Mouse (Mus musculus) lung, adult 2 months (tissue): Measurements from ENCODE around the gene Tex19.2. TPM values are rescaled to one million over a fixed set of nuclear protein-coding genes. Genes with fewer than 3 reads are reported as not detected.
"Not testable (repeated sequence)": the region's sequence is repeated elsewhere in the genome, so short reads cannot be mapped to it uniquely, and the experiment has no call there.

Source experiments
- DNase-seq: peaks from one replicate; pipeline ENCODE4 v3.0.0; 2022
- H3K4me1 ChIP-seq: fragments of 200-500 bp; 2 replicates; pipeline ENCODE4 v1.6.1; 2011; ENCODE audit warnings: low read length; ENCODE audit not compliant: control insufficient read depth, insufficient read depth
- H3K4me3 ChIP-seq: fragments of 200-500 bp; replicated peaks from 2 replicates; pipeline ENCODE3; 2011; ENCODE audit warnings: low read depth, mild to moderate bottlenecking, control low read depth, low read length; ENCODE audit errors: extremely low read depth
- CTCF ChIP-seq: fragments of 200-500 bp; IDR thresholded peaks from 2 replicates; pipeline ENCODE4 v1.5.1; 2011; ENCODE audit warnings: mild to moderate bottlenecking, low read length, control low read depth; ENCODE audit not compliant: insufficient read depth
- POLR2A ChIP-seq: fragments of 200-500 bp; IDR thresholded peaks from 2 replicates; pipeline ENCODE4 v1.6.1; 2011; ENCODE audit warnings: low read depth, mild to moderate bottlenecking, control low read depth, low read length, borderline replicate concordance; ENCODE audit errors: extremely low read depth
- WGBS: fragments of 180-500 bp; shearing (Covaris S2); methylation state at CpG from one replicate; pipeline ENCODE4 v1.1.7; 2018; 5-methylcytosine and 5-hydroxymethylcytosine counted together
- polyA plus RNA-seq: library from polyadenylated mRNA; depleted of rRNA; stranded (reverse); fragments of >200 nt; gene quantifications from 2 replicates; pipeline ENCODE4 v1.2.3, GENCODE M21; 2012; rRNA removed

The Tex19.2 gene
- polyA plus RNA-seq, 1 experiment = not detected

GRCm38 (mm10) chr11:121080330-121080729 is 38.1 kb downstream of the Tex19.2 start:
- 96% methylated on average over 8 of the region's 8 CpGs for WGBS

GRCm38 (mm10) chr11:121075655-121076054 is 42.8 kb downstream of the Tex19.2 start:
- no peak for TF ChIP-seq POLR2A
- no peak for TF ChIP-seq CTCF
- no peak for DNase-seq
- 69% methylated on average over 5 of the region's 5 CpGs for WGBS
- no peak overlapping the region for H3K4me3 ChIP-seq
- no peaks in the 10 kb centered on the region for H3K4me1 ChIP-seq

More at GRCm38 (mm10) chr11:121080330-121080729, 38.1 kb downstream of the Tex19.2 start:
- DNase-seq = no peak
- TF ChIP-seq POLR2A = no peak
- no peak for TF ChIP-seq CTCF
- H3K4me3 ChIP-seq = no peak overlapping the region
- H3K4me1 ChIP-seq = 0 out of 2 replicates have a peak, but pooled peaks cover 2% of the 10 kb centered on the region

- DNase-seq, H3K4me3 ChIP-seq, H3K4me1 ChIP-seq: not testable (repeated sequence)
- 91% methylated on average over 12 of the region's 16 CpGs for WGBS
Measured at GRCm38 (mm10) chr11:121069662-121070061, 48.8 kb downstream of the Tex19.2 start.

GRCm38 (mm10) chr11:121067895-121068294 is 50.6 kb downstream of the Tex19.2 start:
- H3K4me3 ChIP-seq = no peak overlapping the region
- TF ChIP-seq POLR2A (no peak), CTCF (no peak)
- no peaks in the 10 kb centered on the region for H3K4me1 ChIP-seq
- WGBS = 93% methylated on average over 2 of the region's 2 CpGs
- DNase-seq = no peak

Other genes with a start within 250 kb of the Tex19.2 start
- gene Ccdc57, start 185.8 kb downstream of the Tex19.2 start, polyA plus RNA-seq = 2.6 and 2.9 TPM in 2 replicates
- gene Slc16a3, start 170.2 kb downstream of the Tex19.2 start, polyA plus RNA-seq = 20.8 and 28.8 TPM in 2 replicates
- gene Csnk1d, start 127.3 kb downstream of the Tex19.2 start, polyA plus RNA-seq = 61.2 and 75.3 TPM in 2 replicates
- 5.8 and 6.4 TPM in 2 replicates for gene Cd7, start 79.3 kb downstream of the Tex19.2 start, polyA plus RNA-seq
- gene Sectm1b, start 55.1 kb downstream of the Tex19.2 start, polyA plus RNA-seq = 0.06 and 0.51 TPM in 2 replicates
- not detected in 2 replicates for gene Sectm1a, start 37.5 kb downstream of the Tex19.2 start, polyA plus RNA-seq
- not detected in 2 replicates for gene Tex19.1, start 27.5 kb upstream of the Tex19.2 start, polyA plus RNA-seq
- 0.13 TPM in 1 of 2 replicates, not detected in the other for gene Uts2r, start 41.6 kb upstream of the Tex19.2 start, polyA plus RNA-seq
- 13.4 and 13.9 TPM in 2 replicates for gene Hexdc, start 85.8 kb upstream of the Tex19.2 start, polyA plus RNA-seq
- gene Ogfod3, start 86.0 kb upstream of the Tex19.2 start, polyA plus RNA-seq = 11.5 and 14.1 TPM in 2 replicates
- gene Cybc1, start 110.6 kb upstream of the Tex19.2 start, polyA plus RNA-seq = 23.7 and 25.3 TPM in 2 replicates
- 16.6 and 21.5 TPM in 2 replicates for gene Narf, start 118.6 kb upstream of the Tex19.2 start, polyA plus RNA-seq
- gene Foxk2, start 141.3 kb upstream of the Tex19.2 start, polyA plus RNA-seq = 30.3 and 34.2 TPM in 2 replicates
- 41.5 and 45.3 TPM in 2 replicates for gene Wdr45b, start 235.8 kb upstream of the Tex19.2 start, polyA plus RNA-seq